Mouse (Mus musculus): ENCODE data around the gene Cd72.

DNA sequence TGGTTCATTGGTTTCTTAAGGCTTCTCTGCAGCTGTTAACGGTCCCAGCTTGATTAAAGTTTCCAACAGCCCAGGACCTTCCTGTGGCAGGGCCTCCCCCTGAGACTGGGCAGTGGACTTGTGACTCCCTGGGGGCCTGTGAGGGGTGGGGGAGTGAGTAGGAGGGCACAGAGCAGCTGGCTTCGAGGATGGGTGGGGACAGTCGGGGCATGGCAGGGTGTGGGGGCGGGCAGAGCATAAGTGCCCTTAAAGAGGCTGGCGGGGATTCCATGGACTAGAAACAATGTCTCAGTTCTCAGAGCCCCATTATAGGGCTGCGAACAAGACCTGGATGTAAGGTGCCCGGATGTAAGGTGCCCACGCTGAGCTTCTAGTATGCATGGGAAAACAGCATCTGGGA lies 2.7 kb upstream of the Cd72 start:
- TF ChIP-seq POLR2A (IDR thresholded peaks at IDR 0.05; ENCODE audit: control insufficient read depth, low read depth, low read length) (no peak), CTCF (IDR thresholded peaks at IDR 0.05; ENCODE audit: control insufficient read depth, insufficient read depth, insufficient replicate concordance, low read depth, low read length) (no peak)

All from testis, adult 2 months (tissue).